Mouse (Mus musculus): ENCODE data around the gene Dst.

Dst gene

DNA sequence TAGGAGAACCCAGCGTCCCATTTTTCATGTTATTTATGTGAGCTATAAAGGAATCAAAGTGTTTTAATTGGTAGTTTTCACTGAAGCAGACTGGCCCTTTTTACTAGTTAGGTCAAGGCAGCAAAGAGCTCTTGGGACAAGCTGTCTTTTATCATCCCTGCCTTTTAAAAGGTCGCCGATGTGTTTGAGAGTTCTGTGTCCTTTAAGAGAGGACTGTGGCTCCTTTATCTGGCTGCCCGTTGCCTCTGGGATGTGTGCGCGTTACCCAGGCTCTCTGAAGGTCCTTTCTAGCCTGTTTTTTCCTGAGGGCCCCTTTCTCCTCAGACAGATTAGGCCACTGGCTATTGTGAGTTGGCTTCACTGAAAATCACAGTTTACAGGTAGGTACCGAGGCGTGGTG lies 198.6 kb downstream of the Dst start:
- DNase-seq = no peak

DNA sequence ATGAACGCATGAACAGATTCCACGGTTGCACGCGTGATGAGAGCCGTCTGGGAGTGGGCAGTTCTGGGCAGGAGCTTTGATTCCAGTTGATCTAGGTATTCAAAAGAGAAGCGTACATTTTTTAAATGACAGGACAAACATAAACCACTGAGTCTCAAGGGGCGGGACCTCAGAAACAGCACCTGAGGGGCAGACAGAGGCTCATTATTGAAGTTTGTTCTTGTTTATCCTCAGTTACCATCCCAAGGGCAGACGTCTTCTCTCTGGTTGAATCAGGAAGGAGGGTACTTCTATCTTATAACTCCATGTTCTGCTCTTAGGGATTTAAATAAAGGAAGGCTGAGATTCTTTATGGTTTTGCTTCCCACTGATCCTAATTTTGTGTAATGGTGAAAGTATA lies 199.1 kb downstream of the Dst start:
- DNase-seq = no peak

DNA sequence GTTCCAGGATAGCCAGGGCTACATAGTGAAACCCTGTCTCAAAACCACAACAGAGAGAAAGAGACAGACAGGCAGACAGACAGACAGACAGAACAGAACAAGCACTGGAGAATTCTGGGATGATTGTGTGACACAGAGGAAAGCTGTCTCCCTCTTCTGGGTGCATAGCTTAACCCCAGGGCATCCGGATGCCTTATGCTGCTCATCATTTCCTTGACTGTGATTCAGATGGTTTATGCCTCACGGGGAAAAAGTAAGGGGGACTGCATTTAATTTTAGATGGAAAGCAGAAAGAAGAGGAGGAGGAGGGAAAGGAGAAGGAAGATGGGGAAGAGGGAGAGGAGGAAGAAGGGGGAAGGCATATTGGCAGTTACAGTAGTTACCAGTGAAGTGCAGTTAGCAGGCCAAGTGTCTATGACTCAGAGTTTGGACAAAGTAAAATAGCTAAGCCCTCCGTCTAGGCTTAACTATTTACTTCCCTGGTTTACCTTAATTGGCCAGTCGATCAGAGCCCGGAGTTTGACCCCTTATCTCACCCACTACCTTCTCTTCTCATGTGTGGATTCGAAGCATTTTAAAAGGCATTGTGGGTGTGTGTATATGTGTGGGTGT lies 201.7 kb downstream of the Dst start:
- no peak for DNase-seq

DNA sequence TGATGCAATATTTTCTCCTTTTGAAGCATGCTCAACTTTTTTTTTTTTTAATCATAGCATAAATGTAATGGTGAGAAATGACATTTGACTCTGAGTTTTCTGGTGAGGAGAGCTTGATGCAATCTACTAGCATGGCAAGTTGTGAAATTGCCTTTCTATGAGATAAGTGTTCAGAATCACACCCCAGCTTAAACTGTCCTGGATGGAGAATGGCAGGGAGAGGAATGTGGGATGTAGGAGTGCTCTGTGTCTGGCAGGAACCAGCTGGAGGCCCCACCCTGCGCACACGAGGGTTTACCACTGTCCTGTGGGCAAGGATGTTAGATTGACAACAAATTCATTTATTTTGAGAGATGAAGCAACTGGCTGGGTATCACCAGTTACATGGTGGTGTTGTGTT lies 202.8 kb downstream of the Dst start:
- DNase-seq = no peak

DNA sequence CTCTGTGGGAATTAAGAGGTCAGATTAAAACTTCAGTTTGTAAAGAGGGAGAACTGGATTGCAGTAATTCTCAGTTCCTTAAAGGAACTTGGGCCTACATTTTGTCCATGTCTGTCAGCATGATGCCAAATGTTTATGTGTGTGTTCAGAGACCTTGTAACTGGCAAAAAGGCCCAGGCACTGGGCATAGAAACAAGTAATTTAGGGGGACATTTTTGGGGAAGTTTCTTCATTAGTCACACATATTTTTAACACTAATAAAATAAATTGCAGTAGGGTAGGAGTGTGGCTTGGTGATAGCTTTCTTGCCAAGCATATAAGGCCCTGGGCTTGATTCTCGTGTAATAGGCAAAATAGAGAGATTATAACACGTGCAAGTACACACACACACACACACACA lies 203.9 kb downstream of the Dst start:
- DNase-seq = no peak

DNA sequence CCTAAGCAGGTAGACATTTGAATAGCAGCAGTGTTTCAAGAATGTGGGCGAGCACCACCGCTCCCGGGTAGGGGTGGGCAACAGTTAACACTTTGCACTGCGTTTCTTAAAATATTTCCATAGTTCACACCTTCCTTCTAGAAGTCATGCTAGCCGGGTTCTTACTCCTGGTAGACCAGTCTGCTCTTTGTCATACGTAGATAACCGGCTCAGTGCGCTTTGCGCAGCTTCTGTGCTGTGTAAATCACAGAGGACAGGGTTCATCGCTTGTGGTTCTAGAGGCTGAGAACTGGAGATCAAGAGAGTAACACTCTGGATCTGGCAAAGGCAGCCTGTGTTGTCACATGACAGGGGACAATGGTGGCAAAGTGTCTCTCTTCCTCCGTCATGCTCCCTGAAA lies 208.4 kb downstream of the Dst start:
- DNase-seq = no peak

DNA sequence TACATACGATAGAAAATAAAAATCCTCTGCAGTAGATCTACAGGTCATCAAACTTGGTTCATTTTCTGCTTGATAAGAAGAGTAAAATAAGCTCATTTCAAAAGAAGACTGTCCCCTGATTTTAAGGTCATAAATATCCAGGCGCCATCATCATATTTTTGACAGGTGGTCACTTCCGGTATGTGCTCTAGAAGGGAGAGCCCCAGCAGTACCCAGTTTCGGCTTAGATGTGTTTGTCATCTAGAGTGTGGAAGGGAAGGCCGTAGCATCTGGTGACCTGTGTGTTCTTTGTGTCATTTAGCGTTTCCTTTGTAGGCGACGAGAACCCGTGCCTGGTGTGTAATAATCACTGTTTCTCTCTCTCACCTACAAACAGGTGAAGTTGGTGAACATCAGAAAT lies 209.0 kb downstream of the Dst start:
- no peak for DNase-seq

DNA sequence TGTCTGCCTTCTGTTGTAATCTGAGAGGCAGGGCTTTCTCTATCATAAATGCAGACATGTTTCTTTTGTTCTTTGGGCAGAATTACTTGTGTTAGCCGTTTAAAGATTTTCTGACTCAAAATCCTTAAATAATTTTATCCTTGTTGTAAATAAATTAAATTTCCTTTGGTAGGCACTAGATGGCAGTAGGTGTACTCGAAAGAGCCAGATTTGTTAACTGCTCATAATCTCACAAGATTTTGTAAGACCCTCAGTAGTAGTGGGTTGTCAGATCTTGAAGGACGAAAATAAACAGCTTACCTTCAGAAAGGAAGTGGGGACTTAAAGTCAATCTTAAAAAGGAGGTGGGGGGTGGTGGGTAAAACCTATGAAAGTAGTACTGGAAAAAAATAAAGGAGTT lies 209.7 kb downstream of the Dst start:
- no peak for DNase-seq

DNA sequence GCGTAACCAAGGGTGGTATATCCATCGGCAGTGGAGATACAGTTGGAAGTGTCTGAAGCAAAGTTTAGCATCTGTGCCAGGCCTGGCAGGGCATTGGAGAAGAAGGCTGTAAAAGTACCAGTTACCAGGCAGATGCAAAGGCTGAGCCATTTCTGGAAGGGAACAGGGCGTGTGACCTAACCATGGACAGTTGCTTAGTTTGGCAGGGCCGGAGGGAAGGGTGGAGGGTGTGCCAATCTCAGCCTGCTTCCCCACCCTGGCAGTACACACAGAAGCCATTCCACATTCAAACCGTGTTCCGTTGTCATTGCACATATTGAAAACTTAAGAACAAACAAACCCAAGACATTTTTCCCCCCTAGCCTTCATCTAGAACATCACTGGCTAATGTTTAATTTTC lies 212.0 kb downstream of the Dst start:
- no peak for DNase-seq

DNA sequence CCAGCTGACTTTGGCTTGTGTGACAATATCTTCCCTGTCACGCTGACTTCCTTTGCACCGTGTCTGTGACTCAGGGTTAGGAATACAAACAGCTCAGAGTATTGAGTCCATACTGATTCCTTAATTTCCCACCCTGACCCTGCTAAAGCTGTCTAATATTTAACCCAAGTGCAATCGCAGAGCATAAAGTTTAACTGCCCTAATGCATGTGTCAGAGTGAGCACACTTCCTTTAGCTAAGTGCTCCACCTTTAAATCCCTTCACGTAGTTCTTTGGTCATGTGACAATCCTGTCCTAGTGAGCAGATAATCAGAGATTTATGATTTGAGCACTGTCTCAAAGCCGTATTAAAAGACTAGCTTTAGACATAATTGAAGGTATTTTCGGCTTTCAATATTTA lies 212.6 kb downstream of the Dst start:
- DNase-seq = no peak

DNA sequence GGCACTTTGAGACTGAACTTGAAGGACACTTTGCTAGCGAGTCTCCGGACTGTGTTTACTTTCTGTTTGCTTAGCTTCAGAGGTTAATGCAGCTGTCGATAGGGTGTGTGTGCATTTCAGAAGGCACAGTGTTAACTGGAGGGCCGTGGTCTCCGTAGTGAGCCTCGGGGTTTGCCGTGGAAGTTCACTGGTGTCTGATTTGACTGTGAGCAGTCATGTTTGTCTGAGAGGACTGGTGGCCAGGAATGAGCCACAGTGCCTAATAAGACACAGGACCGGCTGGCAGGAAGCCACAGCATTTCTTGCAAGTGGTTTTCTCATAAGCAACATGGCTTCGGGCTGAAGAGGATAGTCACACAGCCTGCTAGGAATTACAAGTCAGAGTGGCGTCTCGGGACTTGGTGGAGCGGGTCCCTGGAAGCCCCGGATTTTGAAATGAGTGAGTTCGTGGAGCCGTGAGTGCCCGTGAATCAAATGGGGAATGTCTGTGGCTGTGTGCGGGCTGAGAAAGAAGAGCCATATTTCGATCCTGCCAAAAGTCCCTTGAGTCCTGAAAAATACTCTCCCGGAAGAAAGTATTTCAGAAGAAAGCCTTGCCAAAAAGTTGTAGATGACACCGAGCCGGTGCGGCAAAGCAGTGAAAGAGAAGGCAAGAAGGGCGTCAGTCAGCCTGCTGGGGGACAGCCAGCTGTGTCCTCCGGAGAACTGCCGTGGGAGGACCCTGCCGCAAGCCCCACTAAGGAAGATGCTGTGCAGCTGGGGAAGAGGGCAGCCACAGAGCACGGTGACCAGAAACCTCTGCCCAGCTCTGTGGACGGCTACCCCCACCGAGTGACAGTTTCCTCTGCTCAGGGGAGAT lies 213.4 kb downstream of the Dst start:
- peak; percentile 48 for DNase-seq

DNA sequence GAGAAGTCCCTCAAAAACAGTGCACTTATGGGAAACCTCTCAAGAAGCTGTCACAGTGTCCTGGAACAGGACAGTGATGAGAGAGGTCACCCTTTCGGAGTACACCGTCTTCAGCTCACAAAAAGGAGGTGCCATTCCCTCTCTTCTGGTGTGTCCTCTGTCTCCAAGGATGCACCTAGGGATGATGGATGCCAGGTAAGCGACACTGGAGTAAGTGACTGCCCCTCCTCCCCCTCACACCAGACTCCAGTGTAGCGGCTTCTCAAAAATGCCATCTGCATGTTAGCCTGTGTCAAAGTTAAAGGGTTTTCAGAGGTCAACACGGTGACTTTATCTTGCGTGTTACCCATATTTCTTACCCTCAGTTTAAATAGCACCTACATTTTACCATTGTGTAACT lies 214.2 kb downstream of the Dst start:
- no peak for DNase-seq

DNA sequence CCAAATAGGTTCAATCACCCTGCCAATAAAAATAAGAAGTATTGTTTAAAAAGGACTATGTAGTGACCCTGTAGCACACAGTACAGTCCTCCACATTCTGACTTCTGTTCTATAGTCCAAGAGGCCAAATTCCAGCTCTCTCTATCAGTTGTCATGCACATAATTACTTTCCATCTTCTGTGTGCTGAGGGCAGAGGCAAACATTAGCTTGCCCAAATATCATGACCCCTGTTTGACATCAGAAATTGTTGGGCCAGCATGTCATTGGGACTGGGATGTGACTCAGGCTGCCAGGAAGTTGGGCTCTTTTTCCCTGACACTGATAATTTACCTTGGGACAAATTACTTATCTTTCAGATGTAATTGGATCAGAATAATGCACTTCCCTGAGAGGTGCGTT lies 214.9 kb downstream of the Dst start:
- no peak for DNase-seq

DNA sequence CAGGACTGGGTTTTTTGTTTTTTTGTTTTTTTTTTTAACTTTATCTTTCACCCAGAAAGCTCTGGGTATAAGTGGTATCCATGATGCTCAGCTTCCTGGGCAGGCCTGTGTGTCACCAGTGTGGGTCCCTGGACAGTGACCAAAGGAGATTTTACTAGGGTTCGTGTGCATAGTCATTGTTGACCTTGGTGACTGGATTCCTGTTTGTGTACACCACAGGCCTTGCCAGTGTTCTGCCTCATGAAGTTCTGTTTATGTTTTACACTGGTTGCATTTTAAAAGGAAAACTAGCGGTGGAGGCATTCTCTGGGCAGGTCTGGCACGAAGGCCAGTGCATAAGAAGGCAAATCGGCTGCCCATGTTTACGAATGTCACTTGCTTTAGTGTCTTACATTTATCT lies 215.3 kb downstream of the Dst start:
- no peak for DNase-seq

DNA sequence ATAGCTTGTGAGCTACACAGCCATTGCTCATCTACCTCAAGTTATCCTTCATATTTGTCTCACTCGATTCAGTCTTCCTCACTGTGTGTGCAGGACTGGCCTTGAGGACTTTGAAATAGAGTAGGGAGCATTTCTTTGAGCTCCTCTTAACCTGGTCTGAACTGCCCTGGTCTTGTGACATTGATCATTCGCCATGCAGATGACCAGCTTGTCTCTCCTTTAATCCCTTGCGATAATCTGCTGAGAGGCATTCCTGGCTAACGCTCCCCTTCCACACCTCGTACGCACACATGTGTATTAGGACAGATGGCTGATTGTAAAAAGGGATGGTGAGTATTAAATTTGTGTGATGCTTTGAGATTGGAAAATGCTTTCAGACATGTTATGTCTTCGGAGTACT lies 216.4 kb downstream of the Dst start:
- no peak for DNase-seq

DNA sequence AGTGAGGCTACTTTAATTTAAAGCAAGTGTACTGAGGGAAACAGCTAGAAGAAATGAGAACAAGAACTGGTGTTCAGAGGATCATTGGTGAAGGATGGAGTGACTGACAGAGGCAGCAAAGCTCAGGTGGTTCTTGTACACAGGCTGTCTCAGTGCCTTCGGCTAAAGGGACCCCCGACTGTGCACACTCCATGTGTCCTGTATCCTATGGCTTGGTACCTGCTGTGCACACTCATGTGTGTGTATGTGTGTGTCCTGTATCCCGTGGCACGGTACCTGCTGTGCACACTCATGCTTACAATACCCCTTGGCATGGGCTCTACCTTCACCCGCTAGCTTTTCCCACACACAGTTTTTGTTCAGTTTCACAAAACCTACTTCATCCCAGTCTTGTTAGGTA lies 217.1 kb downstream of the Dst start:
- no peak for DNase-seq

DNA sequence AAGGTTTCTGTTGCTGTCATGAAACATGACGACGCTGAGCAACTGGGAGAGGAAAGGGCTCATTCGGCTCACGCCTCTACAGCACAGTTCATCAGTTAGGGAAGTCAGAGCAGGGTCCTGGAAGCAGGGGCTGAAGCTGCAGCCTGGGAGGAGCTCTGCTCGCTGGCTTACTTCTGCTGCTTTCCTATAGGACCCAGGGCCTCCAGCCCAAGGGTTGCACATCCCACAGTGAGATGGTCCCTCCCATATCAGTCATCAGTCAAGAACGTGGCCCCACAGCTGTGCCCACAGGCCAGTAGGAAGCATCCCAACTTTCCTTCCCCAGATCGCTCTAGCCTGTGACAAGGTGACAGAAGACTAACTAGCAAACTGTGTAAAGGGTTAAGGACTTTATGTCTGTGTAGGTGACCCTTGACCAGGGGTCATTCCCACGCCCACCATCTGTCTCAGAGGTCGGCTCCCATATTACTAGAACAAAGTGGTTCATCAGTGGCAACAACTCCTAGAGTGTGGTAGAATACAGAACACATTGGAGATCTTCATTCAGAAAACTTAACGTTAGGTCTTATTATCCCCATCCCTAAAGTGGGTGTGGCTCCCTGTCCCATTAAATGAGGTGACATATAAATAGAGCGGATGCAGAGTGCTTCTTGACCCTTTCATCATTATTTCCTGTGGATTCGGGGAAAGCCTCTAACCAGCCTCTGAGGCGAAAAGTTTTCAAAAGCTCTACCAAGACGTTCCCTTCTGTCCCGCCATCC lies 219.9 kb downstream of the Dst start:
- no peak for DNase-seq

DNA sequence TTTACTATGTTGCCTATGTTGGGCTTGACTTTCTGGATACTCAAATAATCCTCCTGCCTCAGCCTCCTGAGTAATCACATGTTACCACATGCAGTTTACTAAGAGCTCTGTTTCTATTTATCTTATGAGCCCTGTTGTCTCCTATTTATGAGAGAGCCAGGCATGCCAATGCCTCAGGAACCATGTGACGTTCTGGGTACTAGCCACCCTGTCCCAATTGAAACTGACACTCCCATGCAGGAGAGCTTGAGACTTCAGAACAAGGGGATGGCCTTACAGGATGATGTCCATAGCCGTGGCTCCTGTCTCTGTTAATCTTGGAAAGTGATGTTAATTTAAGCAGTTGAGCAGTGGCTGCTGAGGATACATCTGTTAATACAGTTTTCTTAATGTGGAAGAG lies 220.8 kb downstream of the Dst start:
- DNase-seq = no peak

DNA sequence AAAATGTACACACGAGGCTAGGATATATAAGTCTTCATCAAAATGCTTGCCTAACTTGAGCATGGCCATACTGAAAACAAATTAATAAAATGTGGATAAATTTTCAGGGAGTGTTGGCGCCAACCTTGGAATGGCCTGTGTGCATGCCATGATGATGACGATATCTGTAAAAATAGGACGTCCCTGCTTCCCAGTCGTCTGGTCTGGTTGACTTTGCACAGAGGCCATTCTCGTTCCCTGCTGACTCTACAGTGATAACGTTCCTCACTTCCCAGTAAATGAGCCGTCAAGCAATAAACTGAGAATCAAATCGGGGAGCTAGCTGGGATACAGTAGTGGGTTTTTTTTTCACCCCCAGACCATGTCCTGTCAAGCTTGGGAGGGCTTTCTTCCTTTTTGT lies 221.7 kb downstream of the Dst start:
- DNase-seq = no peak

DNA sequence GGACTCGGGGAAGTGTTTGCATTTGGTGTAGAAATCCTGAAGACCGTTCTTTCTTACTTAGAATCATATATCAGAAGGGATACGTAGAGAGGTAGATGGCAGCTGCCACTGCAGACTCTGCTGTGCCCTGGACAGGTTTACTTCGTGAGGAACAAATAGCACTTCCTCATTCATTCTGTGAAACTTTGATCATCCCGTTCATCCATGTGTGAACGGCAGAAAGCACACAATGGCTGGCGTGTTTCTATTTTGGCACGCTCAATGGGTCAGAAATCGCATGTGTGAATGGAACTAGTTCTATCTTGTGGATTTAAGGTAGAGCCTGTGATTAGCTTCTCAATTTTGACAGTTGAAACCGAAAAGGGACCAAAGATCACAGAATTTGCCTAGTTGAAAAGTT lies 222.8 kb downstream of the Dst start:
- DNase-seq = no peak

DNA sequence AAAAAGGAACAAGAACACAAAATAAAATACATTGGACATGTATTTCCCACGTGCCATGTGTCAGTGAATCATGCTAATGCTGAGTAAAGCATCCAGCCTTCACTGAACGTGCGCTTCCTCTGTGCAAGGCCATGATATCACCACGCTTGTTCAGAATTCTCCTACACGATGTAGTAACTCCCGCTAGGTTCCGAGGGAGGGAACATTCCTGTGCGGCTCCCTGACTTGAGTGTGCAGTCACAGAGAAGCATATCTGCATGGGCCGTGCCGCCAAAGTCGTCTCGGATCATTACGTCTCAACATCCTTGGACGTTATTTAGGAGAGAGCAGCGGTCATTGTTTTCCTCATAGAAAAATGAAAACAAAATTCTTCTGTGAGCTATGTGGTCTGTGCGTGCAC lies 224.8 kb downstream of the Dst start:
- DNase-seq = no peak

DNA sequence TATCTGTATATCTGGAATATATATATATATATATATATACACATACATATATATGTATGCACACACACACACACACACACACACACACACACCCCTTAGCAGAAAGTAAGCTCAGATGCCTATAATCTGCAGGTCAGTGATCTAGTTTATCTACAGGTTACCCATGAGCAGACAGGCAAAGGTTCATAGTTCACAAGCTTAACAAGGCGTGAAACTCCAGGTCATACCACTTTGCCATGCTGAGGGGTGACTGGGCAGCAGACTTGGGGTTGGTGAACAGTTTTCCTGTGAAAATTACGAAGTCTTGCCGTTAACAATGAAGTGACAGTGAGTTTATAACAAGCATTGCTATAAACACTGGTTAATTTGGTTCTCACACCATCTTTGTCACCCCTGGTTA lies 227.5 kb downstream of the Dst start:
- DNase-seq = no peak

DNA sequence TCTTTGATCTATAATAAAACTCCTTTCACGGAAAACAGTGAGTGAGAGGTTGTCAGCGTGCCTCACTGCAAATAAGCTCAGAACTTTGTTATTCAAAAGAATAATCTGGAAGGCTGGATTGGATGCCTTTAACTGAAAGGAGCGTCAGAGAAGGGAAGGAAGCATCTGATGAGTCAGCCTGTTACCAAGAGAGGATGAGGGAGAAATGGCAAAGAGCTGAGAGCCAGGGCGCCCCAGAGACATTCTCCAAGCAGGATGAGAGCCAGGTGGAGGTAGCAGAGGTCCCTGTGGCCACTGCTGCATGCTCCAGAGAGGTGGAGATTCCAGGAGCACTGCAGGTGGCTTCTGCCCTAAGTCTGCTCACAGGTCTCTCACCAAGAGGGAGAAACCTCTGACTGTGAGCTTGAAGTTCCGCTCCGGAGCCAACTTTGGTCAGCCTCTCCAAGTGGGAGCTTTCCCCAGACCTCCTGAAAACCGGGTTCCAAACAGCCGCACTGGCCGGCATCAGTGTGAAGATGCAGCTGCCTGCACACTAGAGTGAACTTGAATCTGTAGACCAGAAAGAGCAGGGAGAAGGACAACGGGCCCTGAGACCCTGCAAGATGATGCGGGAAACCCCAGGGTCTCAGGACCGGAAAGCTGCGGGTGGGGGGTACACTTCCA lies 231.3 kb downstream of the Dst start:
- DNase-seq = no peak

All from cerebellum, adult 11 months (tissue).